Mouse (Mus musculus): ENCODE data around the gene E2f4. TPM values are rescaled to one million over a fixed set of nuclear protein-coding genes. Genes with fewer than 3 reads are reported as not detected.

Gene E2f4
- total and polyA plus RNA-seq, 3 experiments, result 97.9 to 313 (median 98.5) TPM

- TF ChIP-seq NRF1 (IDR thresholded peaks at IDR 0.05; ENCODE audit: insufficient read depth, low read depth, low read length, poor library complexity, severe bottlenecking) (no peak), POLR2AphosphoS5 (IDR thresholded peaks at IDR 0.05; ENCODE audit: borderline replicate concordance, low read depth, low read length) (0 out of 2 replicates have a peak, but pooled peaks have one; percentile 33), RAD21 (IDR thresholded peaks at IDR 0.05; ENCODE audit: low read depth, low read length) (no peak)
Measured at GRCm38 (mm10) chr8:105304325-105305210, 7.1 kb downstream of the E2f4 start (continued).

DNA sequence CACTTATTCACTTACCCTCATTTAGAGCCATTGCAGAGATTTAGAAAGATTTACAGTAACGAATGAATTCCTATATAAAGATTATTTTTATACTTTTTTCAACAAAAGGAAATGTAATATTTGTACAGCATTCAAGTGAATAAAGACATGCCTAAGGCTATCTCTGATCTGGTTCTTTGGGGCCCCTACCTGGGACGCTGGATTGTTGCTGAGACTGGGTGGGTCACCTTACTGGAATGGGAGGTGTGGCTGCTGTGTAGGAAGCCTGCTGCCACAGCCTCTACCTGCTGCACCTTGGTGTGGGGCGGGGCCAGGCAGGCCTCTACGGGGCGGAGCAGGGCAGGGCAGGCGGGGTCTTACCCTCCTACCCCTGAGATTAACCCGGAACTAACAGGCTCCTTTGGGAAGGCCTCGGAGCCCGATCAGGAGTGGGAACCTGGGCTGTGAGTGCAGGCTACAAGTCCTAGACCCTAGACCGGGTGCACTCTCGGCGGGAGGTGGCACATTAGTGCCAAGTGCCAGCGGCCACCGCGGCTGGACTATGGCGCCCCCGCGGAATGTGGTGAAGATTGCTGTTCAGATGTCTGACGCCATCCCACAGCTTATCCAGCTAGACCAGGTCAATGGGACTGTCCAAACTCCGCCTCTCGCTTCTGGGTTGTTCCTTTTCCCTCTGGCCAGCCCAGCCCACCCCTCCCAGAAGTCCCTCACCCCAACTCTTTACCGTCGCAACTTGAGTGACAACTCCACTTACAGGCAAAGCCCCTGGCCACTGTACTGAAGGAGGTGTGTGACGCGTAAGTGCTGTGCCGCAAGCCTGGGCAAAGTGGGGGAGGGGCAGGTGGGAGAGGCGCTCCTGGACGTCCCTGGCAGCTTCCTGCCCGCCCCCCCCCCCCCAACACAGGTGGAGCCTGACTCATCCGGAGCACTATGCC lies 8.0 kb downstream of the E2f4 start, which contains the start of gene Elmo3:
Gene Elmo3 (plus strand): TSS at position 391 of the 935 bp plus-strand sequence.
- Histone ChIP-seq H3K4me1 (ENCODE audit: control insufficient read depth in 1 of 2, insufficient read depth in 2 of 2, low read length in 2 of 2) (peaks cover 0 to 29% of the 10 kb centered on the region in 2 experiments; a peak in 3 of 4 replicates), H3K9ac (ENCODE audit: control insufficient read depth, low read depth, low read length, poor library complexity, severe bottlenecking) (no peak within 1 kb of the TSS), H3K4me3 (ENCODE audit: control insufficient read depth in 1 of 2, insufficient read depth in 1 of 2, low read depth in 2 of 2, low read length in 2 of 2) (no peak within 1 kb of the TSS), H3K9me3 (replicated peaks; ENCODE audit: insufficient read depth, low read length) (no peaks in the 10 kb centered on the region), H3K79me2 (ENCODE audit: control insufficient read depth, insufficient read depth, low read length, poor library complexity) (peaks cover 7% of the 10 kb centered on the region), H3K36me3 (ENCODE audit: control insufficient read depth in 1 of 2, insufficient read depth in 2 of 2, low read length in 2 of 2) (peaks cover 16 to 33% of the 10 kb centered on the region in 2 experiments), H3K27ac (ENCODE audit: control insufficient read depth, low read depth, low read length) (peak within 1 kb of the TSS; percentile 34), H3K27me3 (ENCODE audit: control insufficient read depth in 1 of 2, insufficient read depth in 2 of 2, low read length in 2 of 2) (no peaks in the 10 kb centered on the region)
- 0 out of 2 replicates have a peak, but pooled peaks have one; percentile 14 for TF ChIP-seq SMC3 (IDR thresholded peaks at IDR 0.05; ENCODE audit: low read depth, low read length)
- TF ChIP-seq POLR2AphosphoS2 (IDR thresholded peaks at IDR 0.05; ENCODE audit: low read length), result peak; percentile 97
- TF ChIP-seq ZMIZ1 (IDR thresholded peaks at IDR 0.05; ENCODE audit: low read depth, low read length), result peak; percentile 72
- peak in 1 of 2 experiments; percentile 40; a peak in 2 of 4 replicates for TF ChIP-seq POLR2A (IDR thresholded peaks at IDR 0.05; ENCODE audit: control insufficient read depth in 1 of 2, insufficient read depth in 1 of 2, low read depth in 1 of 2, low read length in 2 of 2, poor library complexity in 1 of 2)
- no peak for TF ChIP-seq MEF2A (IDR thresholded peaks at IDR 0.05; ENCODE audit: extremely low read depth, insufficient replicate concordance, low read depth, low read length, poor library complexity, severe bottlenecking)
- no peak for TF ChIP-seq MAFK (IDR thresholded peaks at IDR 0.05; ENCODE audit: borderline replicate concordance, low read depth, low read length)
- no peak for TF ChIP-seq USF1 (IDR thresholded peaks at IDR 0.05; ENCODE audit: low read depth, low read length)
- TF ChIP-seq CHD1 (IDR thresholded peaks at IDR 0.05; ENCODE audit: low read depth, low read length), result no peak
- no peak for TF ChIP-seq MXI1 (IDR thresholded peaks at IDR 0.05; ENCODE audit: low read depth, low read length)
- DNase-seq (ENCODE audit: low read depth, low spot score), result peak; percentile 34
